Mouse (Mus musculus) heart, embryonic 11.5 days (tissue): ENCODE data around the gene Srsf1. TPM values are rescaled to one million over a fixed set of nuclear protein-coding genes. Genes with fewer than 3 reads are reported as not detected.

Experiments used
- ATAC-seq: fragments of 200-750 bp; cut with Nextera tagmentation; replicated peaks from 2 replicates; pipeline ENCODE4 v1.8.0; 2017; ENCODE audit warnings: moderate library complexity; ENCODE audit not compliant: insufficient number of reproducible peaks, low FRiP score, low TSS enrichment
- H3K27ac ChIP-seq: fragments of 300-500 bp; sonication (generic); 2 replicates; pipeline ENCODE4 v1.5.1; 2014; ENCODE audit warnings: mild to moderate bottlenecking, low read depth, low read length
- H3K27me3 ChIP-seq: fragments of 300-500 bp; sonication (generic); 2 replicates; pipeline ENCODE4 v1.6.1; 2014; ENCODE audit warnings: mild to moderate bottlenecking, low read length, mixed read lengths; ENCODE audit not compliant: control insufficient read depth, insufficient read depth
- H3K36me3 ChIP-seq: fragments of 300-500 bp; sonication (generic); 2 replicates; pipeline ENCODE4 v1.6.1; 2014; ENCODE audit warnings: mild to moderate bottlenecking, low read length, moderate library complexity, mixed read lengths; ENCODE audit not compliant: control insufficient read depth, insufficient read depth
- H3K4me1 ChIP-seq: fragments of 300-500 bp; sonication (generic); 2 replicates; pipeline ENCODE4 v1.6.1; 2014; ENCODE audit warnings: low read length; ENCODE audit not compliant: control insufficient read depth, insufficient read depth
- H3K4me2 ChIP-seq: fragments of 300-500 bp; sonication (generic); 2 replicates; pipeline ENCODE4 v1.6.1; 2014; ENCODE audit warnings: mild to moderate bottlenecking, moderate library complexity
- H3K4me3 ChIP-seq: fragments of 300-500 bp; sonication (generic); 2 replicates; pipeline ENCODE4 v1.5.1; 2014; ENCODE audit warnings: low read depth, low read length
- H3K9ac ChIP-seq: fragments of 300-500 bp; sonication (generic); 2 replicates; pipeline ENCODE4 v1.6.1; 2014; ENCODE audit warnings: mild to moderate bottlenecking, low read depth, low read length, moderate library complexity
- H3K9me3 ChIP-seq: fragments of 300-500 bp; sonication (generic); replicated peaks from 2 replicates; pipeline ENCODE4 v1.6.1; 2016; ENCODE audit warnings: low read length; ENCODE audit not compliant: control insufficient read depth
- WGBS: fragments of 180-500 bp; shearing (Covaris S2); extraction: QIAGEN DNeasy Blood & Tissue Kit; methylation state at CpG from one replicate; pipeline ENCODE4 v1.1.7; 2014; ENCODE audit not compliant: insufficient replicate concordance; 5-methylcytosine and 5-hydroxymethylcytosine counted together
- polyA plus RNA-seq: library from polyadenylated mRNA; unstranded; fragments of >200 nt; fragmentation: Nextera tagmentation; extraction: Ambion mirVana; gene quantifications from 2 replicates; pipeline ENCODE4 v1.2.1, GENCODE M21; 2014

The Srsf1 gene
- polyA plus RNA-seq, 1 experiment from 2014 or later = 205 TPM

DNA sequence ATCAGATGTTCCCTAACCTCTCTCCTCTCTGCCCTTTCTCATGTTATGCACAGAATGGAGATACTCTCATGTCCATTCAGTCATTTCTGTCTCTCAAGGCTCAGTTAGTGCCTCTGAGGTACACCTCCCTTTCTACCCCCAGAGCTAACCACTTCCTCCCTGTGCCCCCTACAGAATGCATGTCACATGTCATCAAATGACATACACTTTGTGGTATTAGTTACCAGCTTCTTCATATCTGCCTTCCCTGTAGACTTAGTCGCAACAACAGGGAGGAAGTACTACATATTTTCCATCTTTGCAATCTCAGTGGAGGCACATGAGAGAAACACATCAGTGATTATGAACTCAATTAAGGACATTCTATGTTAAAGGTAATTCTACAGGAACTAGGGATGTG, 44.8 kb downstream of the Srsf1 start:
- no peaks in the 10 kb centered on the region for H3K36me3 ChIP-seq
- ATAC-seq = no peak
- H3K27ac ChIP-seq = no peak overlapping the region
- no peak overlapping the region for H3K4me3 ChIP-seq
- H3K9ac ChIP-seq = no peak overlapping the region
- no peaks in the 10 kb centered on the region; the same call in 1 of the 2 replicates for H3K27me3 ChIP-seq
- 42% methylated on average over 1 of the region's 1 CpGs for WGBS
- no peaks in the 10 kb centered on the region for H3K9me3 ChIP-seq
- H3K4me2 ChIP-seq = no peak overlapping the region
- peaks cover 4% of the 10 kb centered on the region for H3K4me1 ChIP-seq

DNA sequence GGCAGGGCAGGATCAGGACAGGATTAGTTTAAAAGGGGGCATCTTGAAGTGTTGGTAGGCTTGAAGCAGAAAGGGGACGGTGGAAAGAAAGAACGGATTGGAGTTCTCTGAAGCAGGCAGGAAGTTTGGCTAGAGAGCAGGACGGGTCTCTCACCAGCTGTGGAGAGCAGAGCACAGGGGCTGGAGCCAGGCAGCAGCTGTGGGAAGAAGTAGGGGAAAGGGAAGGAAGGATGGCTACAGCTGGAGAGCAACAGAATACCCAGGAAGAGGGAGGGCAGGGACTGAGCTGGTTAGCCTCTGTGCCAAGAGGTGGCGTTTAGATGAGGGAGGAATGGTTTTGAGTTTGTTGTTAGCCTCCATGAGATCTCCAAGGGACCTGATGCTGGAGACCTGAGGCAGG, 50.0 kb downstream of the Srsf1 start:
- H3K4me3 ChIP-seq = no peak overlapping the region
- H3K9ac ChIP-seq = peak overlapping the region; percentile 43; the same call in 1 of the 2 replicates
- H3K36me3 ChIP-seq = no peaks in the 10 kb centered on the region
- no peaks in the 10 kb centered on the region for H3K9me3 ChIP-seq
- H3K27ac ChIP-seq = no peak overlapping the region
- no peaks in the 10 kb centered on the region; the same call in 1 of the 2 replicates for H3K27me3 ChIP-seq
- H3K4me1 ChIP-seq = peaks cover 26% of the 10 kb centered on the region
- peak overlapping the region; percentile 90 for H3K4me2 ChIP-seq
- 9% methylated on average over 4 of the region's 4 CpGs for WGBS
- no peak for ATAC-seq

DNA sequence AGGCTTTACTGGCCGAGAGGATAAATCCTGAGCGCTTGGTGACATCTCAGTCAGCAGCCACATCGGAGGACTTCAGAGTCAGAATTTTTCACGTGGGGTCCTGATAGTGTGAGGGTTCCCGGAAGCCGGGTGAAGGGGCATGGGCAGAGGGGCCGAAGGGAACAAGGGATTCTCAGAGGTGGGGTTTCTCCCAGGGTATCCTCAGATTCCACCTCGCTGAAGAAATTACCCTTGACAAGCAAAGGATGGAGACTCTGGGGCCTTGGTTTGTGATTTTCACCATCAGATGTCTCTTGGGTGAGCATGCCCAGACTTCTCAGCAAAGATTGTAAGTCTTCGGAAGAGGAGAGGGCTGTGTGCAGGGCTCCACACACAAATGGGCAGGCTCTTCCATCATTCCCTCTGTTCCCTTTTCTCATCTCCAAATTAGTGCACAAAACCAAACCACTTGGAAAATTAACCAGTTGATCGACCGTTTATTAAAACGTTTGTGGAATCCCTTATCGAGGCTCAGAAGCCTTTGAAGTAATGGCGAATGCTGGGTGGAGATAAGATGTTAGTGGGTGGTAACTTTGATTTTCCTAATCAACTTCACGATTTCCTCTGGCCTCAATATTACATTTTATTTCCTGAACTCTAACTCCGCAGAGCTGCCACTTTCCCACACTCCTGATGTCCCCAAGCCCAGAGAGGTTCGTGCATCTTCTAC, 51.0 kb downstream of the Srsf1 start, which contains the start of gene Cuedc1:
Gene Cuedc1 (plus strand): TSS at position 38 of the 709 bp plus-strand sequence.
- Histone ChIP-seq H3K27ac (peak within 1 kb of the TSS; percentile 93), H3K36me3 (no peaks in the 10 kb centered on the region), H3K27me3 (no peaks in the 10 kb centered on the region; the same call in 1 of the 2 replicates), H3K4me2 (peak within 1 kb of the TSS; percentile 90), H3K9me3 (no peaks in the 10 kb centered on the region), H3K4me3 (peak within 1 kb of the TSS; percentile 74), H3K4me1 (peaks cover 29% of the 10 kb centered on the region), H3K9ac (peak within 1 kb of the TSS; percentile 96)
- 13% methylated on average over 17 of the region's 17 CpGs for WGBS
- no peak for ATAC-seq

DNA sequence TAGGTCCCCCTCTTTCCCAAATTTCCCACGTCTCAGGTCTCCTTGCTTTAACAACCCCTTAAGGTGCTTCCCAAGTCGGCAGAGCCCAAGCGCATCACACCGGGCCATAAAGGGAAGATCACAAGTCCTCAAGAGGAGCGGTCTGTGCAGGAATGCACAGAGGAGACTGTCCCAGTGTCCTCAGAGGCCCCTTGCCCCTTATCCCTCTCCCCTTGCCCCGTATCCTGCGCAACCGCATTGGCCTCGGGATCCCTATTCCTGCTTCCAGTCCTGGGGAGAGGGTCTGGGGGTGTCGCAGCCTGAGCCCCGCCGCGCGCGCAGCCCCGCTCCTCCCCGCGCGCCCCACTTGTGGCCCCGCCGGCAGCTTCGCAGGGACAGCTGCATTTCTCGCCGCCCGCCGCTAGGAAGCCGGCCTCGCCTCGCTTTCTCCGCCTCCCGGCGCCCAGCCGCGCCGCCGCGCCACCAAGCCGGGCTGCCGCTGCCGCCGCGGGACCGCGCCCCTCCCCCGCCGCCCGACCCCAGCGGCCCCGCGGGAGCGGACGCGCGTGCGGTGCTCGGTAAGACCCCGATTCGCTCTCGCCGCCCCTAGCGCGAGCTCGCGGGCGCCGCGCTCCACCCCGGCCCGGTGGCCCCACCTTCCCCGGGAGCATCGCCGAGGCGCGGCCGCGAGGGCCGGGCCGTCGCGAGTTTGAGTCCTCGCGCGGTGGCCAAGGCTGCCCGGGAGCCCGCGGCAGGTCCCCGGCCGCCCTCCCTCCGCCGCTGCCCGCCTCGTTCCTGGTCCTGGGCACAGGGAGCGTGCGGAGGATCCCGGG, 51.8 kb downstream of the Srsf1 start:
- peak overlapping the region; percentile 96 for H3K9ac ChIP-seq
- peak overlapping the region; percentile 74 for H3K4me3 ChIP-seq
- H3K4me2 ChIP-seq = peak overlapping the region; percentile 90
- under 1% methylated on average over 79 of the region's 95 CpGs for WGBS
- no peaks in the 10 kb centered on the region; the same call in 1 of the 2 replicates for H3K27me3 ChIP-seq
- no peaks in the 10 kb centered on the region for H3K36me3 ChIP-seq
- no peaks in the 10 kb centered on the region for H3K9me3 ChIP-seq
- peaks cover 31% of the 10 kb centered on the region for H3K4me1 ChIP-seq
- H3K27ac ChIP-seq = peak overlapping the region; percentile 93
- ATAC-seq = peak; percentile 53

DNA sequence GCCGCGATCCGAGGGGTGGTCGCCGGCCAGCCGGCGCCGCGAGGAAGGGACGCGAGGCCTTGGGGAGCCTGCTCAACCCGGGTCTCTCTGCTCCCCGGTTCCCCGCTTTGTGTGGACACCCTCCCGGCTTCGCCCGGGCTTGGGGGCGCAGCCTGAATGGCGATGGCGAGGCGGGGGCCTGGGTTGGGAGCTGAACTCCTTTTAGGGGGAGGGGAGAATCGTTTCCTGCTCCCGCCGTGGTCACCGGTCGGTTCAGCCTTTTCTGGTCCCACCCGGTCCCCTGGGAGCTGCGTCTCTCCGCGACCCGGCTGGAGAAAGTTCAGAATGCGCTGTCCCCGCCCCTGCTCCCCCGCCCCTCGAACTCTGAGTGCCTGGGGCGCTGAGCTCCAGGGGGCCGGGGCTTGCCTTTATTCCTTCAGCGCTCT, 52.4 kb downstream of the Srsf1 start:
- peak overlapping the region; percentile 74 for H3K4me3 ChIP-seq
- H3K36me3 ChIP-seq = no peaks in the 10 kb centered on the region
- H3K9ac ChIP-seq = peak overlapping the region; percentile 96
- under 1% methylated on average over 27 of the region's 38 CpGs for WGBS
- H3K4me2 ChIP-seq = peak overlapping the region; percentile 90
- peaks cover 31% of the 10 kb centered on the region for H3K4me1 ChIP-seq
- H3K27ac ChIP-seq = peak overlapping the region; percentile 93
- H3K9me3 ChIP-seq = no peaks in the 10 kb centered on the region
- peak; percentile 58; the same call in 1 of the 2 replicates for ATAC-seq
- H3K27me3 ChIP-seq = no peaks in the 10 kb centered on the region; the same call in 1 of the 2 replicates

DNA sequence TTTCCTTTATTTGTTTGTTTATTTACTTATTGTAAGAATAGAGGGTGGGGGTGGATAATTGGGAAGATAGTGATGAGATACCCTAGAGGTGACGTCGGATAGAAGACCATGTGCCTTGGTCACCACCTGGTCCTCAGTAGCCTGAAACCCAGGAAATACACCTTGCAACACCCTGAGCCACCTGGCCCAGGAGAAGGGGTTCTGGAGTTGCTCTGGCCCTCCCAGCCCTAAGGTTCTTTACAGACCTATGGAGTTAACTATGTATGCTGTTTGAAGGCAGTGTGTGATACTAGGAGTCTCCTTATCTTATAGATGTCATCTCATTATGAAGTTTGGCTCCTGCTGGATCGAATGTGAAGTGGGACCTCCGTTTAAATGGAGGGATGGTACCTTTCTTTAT, 53.0 kb downstream of the Srsf1 start:
- peaks cover 31% of the 10 kb centered on the region for H3K4me1 ChIP-seq
- H3K9ac ChIP-seq = no peak overlapping the region
- WGBS = 26% methylated on average over 4 of the region's 4 CpGs
- no peak for ATAC-seq
- H3K27ac ChIP-seq = no peak overlapping the region
- H3K9me3 ChIP-seq = no peaks in the 10 kb centered on the region
- H3K36me3 ChIP-seq = no peaks in the 10 kb centered on the region
- H3K4me2 ChIP-seq = peak overlapping the region; percentile 90
- no peaks in the 10 kb centered on the region; the same call in 1 of the 2 replicates for H3K27me3 ChIP-seq
- H3K4me3 ChIP-seq = peak overlapping the region; percentile 74

Other genes starting within 250 kb of the Srsf1 start
- gene Lpo, start 219.1 kb upstream of the Srsf1 start, polyA plus RNA-seq = 0.34 TPM in 1 of 2 replicates, not detected in the other
- gene Mks1, start 194.2 kb upstream of the Srsf1 start, polyA plus RNA-seq = 5.9 and 6.1 TPM in 2 replicates
- 0.21 TPM in 1 of 2 replicates, not detected in the other for gene Epx, start 171.8 kb upstream of the Srsf1 start, polyA plus RNA-seq
- gene Olfr462, start 155.1 kb upstream of the Srsf1 start, polyA plus RNA-seq = not detected in 2 replicates
- not detected in 2 replicates for gene Olfr463, start 150.0 kb upstream of the Srsf1 start, polyA plus RNA-seq
- gene Olfr464, start 126.4 kb upstream of the Srsf1 start, polyA plus RNA-seq = not detected in 2 replicates
- 16.7 and 17.2 TPM in 2 replicates for gene Dynll2, start 59.8 kb upstream of the Srsf1 start, polyA plus RNA-seq
- gene Vezf1, start 20.9 kb downstream of the Srsf1 start, polyA plus RNA-seq = 24.8 and 26.4 TPM in 2 replicates
- 11.6 and 11.7 TPM in 2 replicates for gene Cuedc1, start 50.7 kb downstream of the Srsf1 start, polyA plus RNA-seq
- 87.3 and 88.4 TPM in 2 replicates for gene Mrps23, start 157.0 kb downstream of the Srsf1 start, polyA plus RNA-seq
- gene Ccdc182, start 246.7 kb downstream of the Srsf1 start, polyA plus RNA-seq = not detected in 2 replicates